Mouse (Mus musculus): ENCODE measurements at regions not wholly inside any gene's neighbourhood (a gene's known extent, or its start where the extent isn't known, plus 50 kb on each side); places are given as distances from the start of the nearest gene placed in this dataset.

DNA sequence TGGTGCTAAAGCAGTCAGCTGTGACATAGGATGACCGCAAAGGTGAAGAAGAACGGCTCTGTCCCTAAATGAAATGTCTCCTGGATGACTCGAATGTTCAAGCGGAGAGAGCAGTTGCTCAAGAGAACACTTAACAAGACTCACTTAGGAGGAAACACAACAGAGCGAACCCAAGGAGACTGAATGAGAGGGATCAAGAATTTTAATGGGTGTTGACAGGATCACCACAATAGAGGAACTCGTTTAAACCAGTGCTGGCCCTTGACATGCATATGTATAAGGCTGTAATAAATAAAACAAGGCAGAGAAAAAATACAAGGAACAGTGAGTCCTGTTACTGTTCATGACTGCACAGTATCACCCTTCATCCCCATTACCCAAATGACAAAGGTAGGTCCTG is 134.4 kb upstream of the Id4 start:
- H3K4me3 ChIP-seq (ENCODE audit: insufficient read depth, low read length), result no peak overlapping the region
- H3K27ac ChIP-seq (ENCODE audit: insufficient read depth, low read length), result no peak overlapping the region
- TF ChIP-seq CTCF (IDR thresholded peaks at IDR 0.05; ENCODE audit: borderline replicate concordance, insufficient read depth, low read length) (no peak), POLR2A (IDR thresholded peaks at IDR 0.05; ENCODE audit: low read depth, low read length) (no peak)

GRCm38 (mm10) chr13:48130724-48131123 is 130.3 kb upstream of the Id4 start:
- no peak for TF ChIP-seq POLR2A (IDR thresholded peaks at IDR 0.05; ENCODE audit: low read depth, low read length)
- no peak for TF ChIP-seq CTCF (IDR thresholded peaks at IDR 0.05; ENCODE audit: borderline replicate concordance, insufficient read depth, low read length)
- Histone ChIP-seq H3K4me3 (ENCODE audit: insufficient read depth, low read length) (peak overlapping the region; percentile 15; the same call in 1 of the 2 replicates), H3K27ac (ENCODE audit: insufficient read depth, low read length) (no peak overlapping the region), H3K4me1 (ENCODE audit: control insufficient read depth, insufficient read depth, low read length) (peaks cover 3% of the 10 kb centered on the region)

More for the DNA sequence above, 134.4 kb upstream of the Id4 start:
- H3K4me1 ChIP-seq (ENCODE audit: control insufficient read depth, insufficient read depth, low read length), result no peaks in the 10 kb centered on the region; the same call in none of the 2 replicates

DNA sequence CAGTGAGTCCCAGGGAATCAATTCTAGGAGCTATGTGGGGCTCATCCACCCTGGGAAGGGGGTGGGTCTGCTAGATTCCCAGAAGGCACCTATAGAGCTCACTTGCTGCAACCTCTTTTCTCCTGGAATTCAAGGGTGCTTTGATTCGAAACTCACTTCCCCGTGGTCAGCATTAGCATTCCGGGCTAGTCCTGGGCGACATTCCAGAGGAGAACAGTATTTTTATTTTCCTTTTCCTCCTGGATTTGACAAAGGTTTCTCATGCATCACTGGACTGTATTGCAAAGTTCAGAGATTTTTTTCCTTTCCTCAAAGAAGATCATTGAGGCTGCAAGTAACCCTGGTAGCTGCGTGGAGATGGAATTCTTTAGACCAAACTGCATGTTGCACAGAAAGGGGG is 129.3 kb upstream of the Id4 start:
- H3K27ac ChIP-seq (ENCODE audit: insufficient read depth, low read length), result no peak overlapping the region

GRCm38 (mm10) chr13:48145976-48146375 is 115.1 kb upstream of the Id4 start:
- Histone ChIP-seq H3K4me3 (ENCODE audit: insufficient read depth, low read length) (no peak overlapping the region), H3K4me1 (ENCODE audit: control insufficient read depth, insufficient read depth, low read length) (no peaks in the 10 kb centered on the region), H3K27ac (ENCODE audit: insufficient read depth, low read length) (no peak overlapping the region)
- TF ChIP-seq POLR2A (IDR thresholded peaks at IDR 0.05; ENCODE audit: low read depth, low read length) (no peak), CTCF (IDR thresholded peaks at IDR 0.05; ENCODE audit: borderline replicate concordance, insufficient read depth, low read length) (no peak)

More for the DNA sequence above, 129.3 kb upstream of the Id4 start:
- TF ChIP-seq CTCF (IDR thresholded peaks at IDR 0.05; ENCODE audit: borderline replicate concordance, insufficient read depth, low read length), result no peak
- TF ChIP-seq POLR2A (IDR thresholded peaks at IDR 0.05; ENCODE audit: low read depth, low read length), result no peak
- Histone ChIP-seq H3K4me1 (ENCODE audit: control insufficient read depth, insufficient read depth, low read length) (peaks cover 3% of the 10 kb centered on the region), H3K4me3 (ENCODE audit: insufficient read depth, low read length) (no peak overlapping the region)

DNA sequence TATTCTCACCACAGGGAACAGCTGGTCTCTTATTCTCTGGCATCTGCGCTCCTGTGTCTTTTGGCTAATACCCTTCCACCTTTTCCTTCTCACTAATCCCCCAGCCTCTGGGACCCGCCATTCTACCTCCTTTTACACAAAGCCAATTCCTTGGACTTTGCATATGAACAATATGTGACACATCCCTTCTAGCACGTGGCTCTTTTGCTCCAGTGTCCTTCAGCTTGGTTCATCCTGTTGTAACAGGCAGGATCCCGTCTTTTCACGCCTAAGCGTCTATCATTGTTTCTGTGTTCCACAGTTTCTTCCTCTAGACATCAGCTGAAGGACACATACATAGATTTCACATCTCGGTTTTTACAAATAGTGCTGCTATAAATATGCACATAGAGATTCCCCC is 114.0 kb upstream of the Id4 start:
- Histone ChIP-seq H3K4me1 (ENCODE audit: control insufficient read depth, insufficient read depth, low read length) (no peaks in the 10 kb centered on the region), H3K27ac (ENCODE audit: insufficient read depth, low read length) (no peak overlapping the region), H3K4me3 (ENCODE audit: insufficient read depth, low read length) (no peak overlapping the region)
- no peak for TF ChIP-seq POLR2A (IDR thresholded peaks at IDR 0.05; ENCODE audit: low read depth, low read length)
- no peak for TF ChIP-seq CTCF (IDR thresholded peaks at IDR 0.05; ENCODE audit: borderline replicate concordance, insufficient read depth, low read length)

DNA sequence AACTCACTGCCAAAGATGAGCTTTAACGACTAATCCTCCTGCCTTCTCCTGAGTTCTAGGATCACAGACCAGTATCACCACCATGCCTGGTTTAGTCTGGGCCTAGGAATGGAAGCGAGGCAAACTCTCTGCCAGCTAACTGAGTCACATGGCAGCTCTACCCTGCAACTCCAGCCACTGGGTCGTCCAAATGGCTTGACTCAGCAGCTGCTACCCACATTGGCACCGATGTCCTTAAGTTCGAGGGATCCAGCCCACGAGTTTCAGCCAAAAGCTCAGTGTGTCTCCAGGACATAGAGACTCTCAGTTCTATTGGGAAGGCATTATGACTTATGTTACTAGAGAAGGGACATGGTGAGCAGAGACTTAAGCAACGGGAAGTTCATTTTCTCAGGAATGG is 107.8 kb upstream of the Id4 start:
- TF ChIP-seq POLR2A (IDR thresholded peaks at IDR 0.05; ENCODE audit: low read depth, low read length) (no peak), CTCF (IDR thresholded peaks at IDR 0.05; ENCODE audit: borderline replicate concordance, insufficient read depth, low read length) (no peak)
- no peaks in the 10 kb centered on the region for H3K4me1 ChIP-seq (ENCODE audit: control insufficient read depth, insufficient read depth, low read length)

DNA sequence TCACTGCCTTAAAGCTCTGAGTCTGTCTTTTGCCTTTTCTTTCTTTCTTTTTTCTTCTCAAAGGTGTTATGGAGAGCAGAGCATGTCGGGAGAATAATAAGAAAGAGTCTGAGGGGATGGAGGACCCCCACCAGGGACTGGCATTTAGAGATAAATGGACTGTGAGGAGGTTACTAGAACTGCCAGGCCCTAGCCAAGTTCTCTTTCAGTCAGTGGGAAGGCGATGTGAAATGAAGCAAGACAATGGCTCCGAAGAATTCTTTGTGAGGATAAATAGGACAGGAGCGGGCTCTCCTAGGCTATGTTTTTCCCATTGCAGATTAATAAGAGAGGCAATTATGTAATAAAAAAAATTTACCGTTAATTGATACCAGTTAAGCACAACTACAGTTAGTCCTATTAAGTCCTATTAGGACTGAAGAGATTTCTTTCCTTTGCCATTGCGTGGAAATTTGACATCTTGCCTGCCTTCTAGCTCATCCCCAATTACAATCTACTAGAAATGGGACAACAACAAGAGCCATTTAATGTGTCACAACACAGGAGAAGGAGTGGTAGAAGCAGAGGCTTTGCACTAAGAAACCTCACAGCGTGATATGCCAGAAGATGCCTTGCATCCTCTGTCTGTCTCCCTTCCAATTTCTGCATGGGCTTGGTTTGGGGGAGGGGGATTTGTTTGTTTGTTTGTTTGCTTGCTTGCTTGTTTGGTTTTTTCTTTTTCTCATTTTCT is 107.2 kb upstream of the Id4 start:
- no peaks in the 10 kb centered on the region for H3K4me1 ChIP-seq (ENCODE audit: control insufficient read depth, insufficient read depth, low read length)
- no peak overlapping the region for H3K4me3 ChIP-seq (ENCODE audit: insufficient read depth, low read length)
- H3K27ac ChIP-seq (ENCODE audit: insufficient read depth, low read length), result no peak overlapping the region
- TF ChIP-seq CTCF (IDR thresholded peaks at IDR 0.05; ENCODE audit: borderline replicate concordance, insufficient read depth, low read length), result no peak
- TF ChIP-seq POLR2A (IDR thresholded peaks at IDR 0.05; ENCODE audit: low read depth, low read length), result no peak

More for the DNA sequence above, 107.8 kb upstream of the Id4 start:
- Histone ChIP-seq H3K27ac (ENCODE audit: insufficient read depth, low read length) (no peak overlapping the region), H3K4me3 (ENCODE audit: insufficient read depth, low read length) (no peak overlapping the region)

DNA sequence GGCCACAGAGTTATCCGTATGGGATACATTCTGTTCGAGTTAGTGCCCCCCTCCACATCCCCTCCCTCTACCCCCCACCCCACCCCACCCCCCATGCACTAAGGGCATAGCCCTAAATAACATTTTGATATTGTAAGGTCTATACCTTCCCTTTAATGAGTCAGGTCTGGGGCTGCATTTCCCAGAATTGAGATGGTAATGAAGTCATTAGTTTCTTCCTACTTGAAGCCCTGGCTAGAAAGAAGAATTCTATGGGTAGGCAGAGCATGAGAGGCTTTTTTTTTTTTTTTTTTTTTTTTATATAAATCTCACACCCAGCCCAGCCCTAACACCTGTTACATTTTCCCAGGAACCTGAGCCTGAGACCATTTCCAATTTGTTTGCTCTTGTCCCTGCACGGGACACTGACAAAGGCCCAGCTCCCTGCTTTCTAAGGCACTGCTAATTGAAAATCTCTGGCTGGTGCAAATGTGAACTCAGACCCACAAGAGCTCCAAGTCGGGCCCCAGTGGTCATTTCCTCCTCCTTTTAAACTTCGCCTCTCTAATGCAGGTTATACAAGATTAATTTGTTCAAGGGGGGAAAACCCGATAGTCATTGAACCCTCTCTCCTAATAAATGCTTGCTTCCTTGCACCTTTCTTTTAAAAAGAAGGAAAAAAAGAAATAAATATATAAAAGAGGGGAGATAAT is 106.5 kb upstream of the Id4 start:
- Histone ChIP-seq H3K4me3 (ENCODE audit: insufficient read depth, low read length) (no peak overlapping the region), H3K27ac (ENCODE audit: insufficient read depth, low read length) (no peak overlapping the region), H3K4me1 (ENCODE audit: control insufficient read depth, insufficient read depth, low read length) (peaks cover under 1% of the 10 kb centered on the region; the same call in 1 of the 2 replicates)
- no peak for TF ChIP-seq POLR2A (IDR thresholded peaks at IDR 0.05; ENCODE audit: low read depth, low read length)
- no peak for TF ChIP-seq CTCF (IDR thresholded peaks at IDR 0.05; ENCODE audit: borderline replicate concordance, insufficient read depth, low read length)

GRCm38 (mm10) chr13:48159020-48159910 is 101.8 kb upstream of the Id4 start:
- no peak overlapping the region for H3K27ac ChIP-seq (ENCODE audit: insufficient read depth, low read length)
- TF ChIP-seq POLR2A (IDR thresholded peaks at IDR 0.05; ENCODE audit: low read depth, low read length) (no peak), CTCF (IDR thresholded peaks at IDR 0.05; ENCODE audit: borderline replicate concordance, insufficient read depth, low read length) (no peak)
- no peak overlapping the region for H3K4me3 ChIP-seq (ENCODE audit: insufficient read depth, low read length)
- peaks cover 3% of the 10 kb centered on the region; the same call in 1 of the 2 replicates for H3K4me1 ChIP-seq (ENCODE audit: control insufficient read depth, insufficient read depth, low read length)
